Mouse (Mus musculus) urinary bladder, postnatal 25 days (tissue): ENCODE data around the gene Dtwd1.
"Not testable (repeated sequence)": the region's sequence is repeated elsewhere in the genome, so short reads cannot be mapped to it uniquely, and the experiment has no call there.

Source experiments
- DNase-seq: peaks from one replicate; pipeline ENCODE4 v3.0.0; 2022; ENCODE audit warnings: low spot score

Gene Dtwd1

GRCm38 (mm10) chr2:126151855-126152571 lies at the start of gene Dtwd1, which contains the start of gene Fam227b:
Gene Dtwd1, plus strand, starts transcription at chr2:126152141.
Gene Fam227b, minus strand, starts transcription at chr2:126152004.
- peak; percentile 99 for DNase-seq

DNA sequence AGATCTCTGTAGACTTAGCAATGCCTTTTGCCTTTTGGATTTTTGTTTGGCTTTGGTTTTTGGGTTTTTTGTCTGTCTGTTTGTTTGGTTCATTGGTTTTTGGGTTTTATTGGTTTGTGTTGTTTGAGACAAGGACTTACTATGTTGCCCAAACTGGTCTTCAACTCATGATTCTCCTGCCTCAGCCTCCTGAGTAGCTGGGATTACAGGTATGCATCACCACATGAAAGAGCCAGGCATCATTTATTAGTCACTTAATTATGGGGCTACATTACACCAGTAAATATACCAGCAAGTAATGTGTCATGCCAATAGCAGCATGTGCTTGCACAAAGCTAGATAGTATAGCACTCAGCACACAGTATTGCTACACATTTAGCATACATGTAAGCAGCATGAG lies 4.2 kb upstream of the Dtwd1 start:
- DNase-seq, result no peak

DNA sequence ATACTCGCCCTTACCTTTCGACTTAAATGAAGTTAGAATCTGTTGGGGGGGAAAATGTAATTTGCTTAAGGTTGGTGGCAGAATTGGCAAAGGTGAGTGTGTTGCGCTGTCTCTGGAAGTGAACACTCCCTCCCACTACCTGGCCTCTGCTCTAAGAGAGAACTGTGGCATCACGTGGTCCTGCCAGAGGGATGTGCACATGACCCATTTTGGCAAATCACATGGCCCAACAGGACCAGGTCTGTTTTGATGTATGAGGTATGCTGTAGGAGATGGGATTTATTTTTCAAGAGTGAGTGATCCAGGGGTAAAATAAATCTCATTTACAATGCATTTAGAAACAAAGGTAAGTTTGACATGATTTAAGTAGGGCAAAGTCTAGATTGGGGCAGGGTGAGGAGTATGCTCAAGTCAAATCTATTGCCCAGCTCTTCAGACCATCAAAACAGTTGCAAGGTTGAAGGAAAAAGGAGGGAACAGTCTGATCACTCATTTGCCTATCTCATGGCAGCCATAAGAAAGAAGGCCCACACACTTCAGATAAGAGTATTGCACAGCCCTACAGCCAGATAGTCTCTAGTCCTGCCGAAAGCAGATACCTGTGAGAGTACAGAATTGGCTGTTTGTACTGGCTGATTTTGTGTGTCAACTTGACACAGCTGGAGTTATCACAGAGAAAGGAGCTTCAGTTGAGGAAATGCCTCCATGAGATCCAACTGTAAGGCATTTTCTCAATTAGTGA lies 13.5 kb downstream of the Dtwd1 start:
- no peak for DNase-seq

- DNase-seq, result no peak
These were observed 14.4 kb downstream of the Dtwd1 start for GRCm38 (mm10) chr2:126166335-126166734.

- no peak for DNase-seq
These were observed 15.1 kb downstream of the Dtwd1 start for GRCm38 (mm10) chr2:126166848-126167617.

DNA sequence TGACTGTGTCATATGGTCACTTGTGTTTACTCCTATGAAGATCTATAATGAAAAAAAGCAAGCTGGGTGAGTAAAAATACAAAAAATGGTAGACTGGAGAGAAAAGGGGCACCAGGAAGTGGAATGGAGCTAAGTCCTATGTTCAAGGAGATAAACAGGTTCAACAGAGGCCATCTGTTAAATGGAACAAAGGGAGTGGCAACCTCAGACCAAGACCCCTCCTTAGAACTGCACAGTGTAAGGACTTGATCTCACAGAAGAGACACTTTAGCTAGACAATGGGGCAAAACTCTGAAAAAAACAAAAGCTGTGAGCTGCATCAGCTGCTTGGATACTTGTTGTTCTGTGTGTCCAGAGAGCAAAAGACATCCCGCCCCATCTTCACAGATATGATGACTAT lies 19.5 kb downstream of the Dtwd1 start:
- no peak for DNase-seq

DNA sequence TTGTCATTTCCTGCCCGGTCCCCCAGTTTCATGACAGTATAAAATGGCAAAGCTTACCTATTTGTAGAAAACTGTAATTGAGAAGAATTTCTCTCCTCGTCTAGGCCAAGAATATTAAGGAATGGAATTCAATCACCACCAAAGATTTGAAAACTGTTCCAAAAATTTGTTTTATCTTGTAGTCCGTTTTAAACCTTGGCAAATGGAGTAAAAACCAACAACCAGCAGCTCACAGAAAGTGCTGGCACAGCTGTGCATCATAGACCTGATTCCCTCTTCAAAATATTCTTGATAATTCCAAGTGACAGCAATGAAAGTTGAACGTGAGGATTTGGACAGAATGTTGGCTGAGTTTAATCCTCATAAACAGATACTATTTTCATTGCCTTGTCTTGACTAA lies 39.4 kb downstream of the Dtwd1 start:
- DNase-seq, result no peak

- no peak for DNase-seq
These were observed 40.2 kb downstream of the Dtwd1 start for GRCm38 (mm10) chr2:126192129-126192528.

DNA sequence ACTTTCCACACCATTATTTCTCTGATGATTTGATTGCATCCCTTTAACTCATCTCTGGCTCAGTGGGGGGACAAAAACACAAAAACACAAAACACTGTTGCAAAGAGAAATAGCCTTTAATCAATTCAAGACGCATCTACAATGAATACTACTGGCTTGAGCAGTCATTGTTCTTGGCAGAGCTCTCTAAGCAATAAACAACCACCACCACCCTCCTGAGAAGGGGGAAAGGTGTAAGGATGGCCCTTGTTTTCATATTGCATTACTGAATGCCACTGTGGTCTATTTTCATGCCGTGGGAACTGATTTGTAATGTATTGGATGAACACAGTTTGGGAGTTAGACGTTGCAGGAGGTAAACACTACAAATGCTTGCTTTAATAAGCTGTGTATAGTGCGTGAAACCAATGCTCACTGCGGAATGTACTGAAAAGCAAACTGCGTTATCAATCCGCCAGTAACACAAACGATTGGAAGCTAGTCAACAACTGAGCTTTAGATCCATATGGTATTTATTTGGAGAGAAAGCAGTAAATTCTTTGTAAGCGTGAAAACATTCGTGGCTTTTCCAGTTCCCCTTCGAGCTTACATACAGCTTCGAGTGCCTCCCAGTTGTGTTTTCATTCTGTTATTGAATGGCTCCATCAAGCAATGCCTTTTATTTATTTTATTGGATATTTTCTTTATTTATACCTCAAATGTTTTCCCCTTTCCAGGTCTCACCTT lies 43.9 kb downstream of the Dtwd1 start:
- DNase-seq, result no peak

- DNase-seq, result no peak
These were observed 47.0 kb downstream of the Dtwd1 start for GRCm38 (mm10) chr2:126198971-126199370.

- DNase-seq, result no peak
These were observed 59.2 kb downstream of the Dtwd1 start for GRCm38 (mm10) chr2:126211011-126211680.

- DNase-seq, result not testable (repeated sequence)
These were observed 62.9 kb downstream of the Dtwd1 start, which contains the start of gene Gm17555 for GRCm38 (mm10) chr2:126214800-126215199. Gene Gm17555, plus strand, starts transcription at chr2:126215100.
